Mouse (Mus musculus): ENCODE results near the gene Samd4.

- no peak for TF ChIP-seq CTCF (IDR thresholded peaks at IDR 0.05; ENCODE audit: borderline replicate concordance, insufficient read depth, low read length)
- TF ChIP-seq POLR2A (IDR thresholded peaks at IDR 0.05; ENCODE audit: low read depth, low read length), result no peak
These were observed 80.2 kb downstream of the Samd4 start for GRCm38 (mm10) chr14:46962832-46963231.
